Mouse (Mus musculus) ES-Bruce4 (cell line): ENCODE data around the gene Ptprg.

Experiments
- CTCF ChIP-seq: IDR thresholded peaks from one replicate; pipeline ENCODE4 v1.8.1; 2011; ENCODE audit warnings: low read depth, low read length
- EP300 ChIP-seq: IDR thresholded peaks from 2 replicates; pipeline ENCODE4 v1.6.1; 2011; ENCODE audit warnings: low read depth, low read length; ENCODE audit not compliant: insufficient read depth
- POLR2A ChIP-seq: IDR thresholded peaks from one replicate; pipeline ENCODE4 v1.8.1; 2011; ENCODE audit warnings: low read length; ENCODE audit not compliant: insufficient read depth

DNA sequence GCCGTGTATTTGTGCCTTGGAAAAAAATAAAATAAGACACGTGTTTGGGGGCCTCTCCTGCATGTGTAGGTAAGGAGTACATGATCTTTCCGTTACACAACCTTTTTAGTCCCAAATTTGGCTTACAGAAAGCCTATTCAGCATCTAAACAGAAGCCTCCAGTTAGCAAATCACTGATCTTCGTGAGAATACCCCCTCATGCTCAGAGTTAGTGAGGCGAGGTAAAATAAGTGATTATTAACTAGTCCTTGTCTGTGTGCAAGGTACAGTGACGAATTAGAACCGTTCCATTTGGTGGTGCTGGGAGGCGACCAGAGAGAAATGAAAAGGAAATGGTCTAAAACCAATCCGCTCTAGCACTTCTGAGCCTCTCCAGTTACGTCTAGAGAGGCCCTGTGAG, 648.9 kb downstream of the Ptprg start:
- TF ChIP-seq CTCF = no peak
- TF ChIP-seq EP300 = no peak
- no peak for TF ChIP-seq POLR2A
